Mouse (Mus musculus): Measurements from ENCODE around the gene Icmt. TPM values are rescaled to one million over a fixed set of nuclear protein-coding genes. Genes with fewer than 3 reads are reported as not detected.

Icmt gene
- polyA plus RNA-seq, 1 experiment from 2014 or later = 28.3 TPM

GRCm38 (mm10) chr4:152290385-152290784, 6.6 kb upstream of the Icmt start:
- DNase-seq (ENCODE audit: low spot score) (peak; percentile 48), ATAC-seq (ENCODE audit: insufficient number of reproducible peaks, low FRiP score, low TSS enrichment, low read depth) (no peak)
- Histone ChIP-seq H3K9me3 (ENCODE audit: control insufficient read depth, low read length) (no peaks in the 10 kb centered on the region), H3K4me3 (ENCODE audit: low read depth, low read length) (peak overlapping the region; percentile 2), H3K9ac (ENCODE audit: low read length) (peak overlapping the region; percentile 24; the same call in 1 of the 2 replicates), H3K27me3 (ENCODE audit: control insufficient read depth, insufficient read depth, low read length) (peaks cover 69% of the 10 kb centered on the region), H3K4me2 (ENCODE audit: low read depth, severe bottlenecking) (peak overlapping the region; percentile 42), H3K36me3 (ENCODE audit: control insufficient read depth, insufficient read depth, low read length) (no peaks in the 10 kb centered on the region), H3K27ac (replicated peaks; ENCODE audit: low read depth, low read length) (no peak overlapping the region), H3K4me1 (ENCODE audit: control insufficient read depth, insufficient read depth, low read length) (peaks cover 9% of the 10 kb centered on the region)
- WGBS = under 1% methylated on average over 39 of the region's 39 CpGs

- 15% methylated on average over 11 of the region's 11 CpGs for WGBS
- DNase-seq (ENCODE audit: low spot score) = no peak
- no peak overlapping the region for H3K9ac ChIP-seq (ENCODE audit: low read length)
- no peaks in the 10 kb centered on the region for H3K36me3 ChIP-seq (ENCODE audit: control insufficient read depth, insufficient read depth, low read length)
- peaks cover 9% of the 10 kb centered on the region for H3K4me1 ChIP-seq (ENCODE audit: control insufficient read depth, insufficient read depth, low read length)
- H3K4me2 ChIP-seq (ENCODE audit: low read depth, severe bottlenecking) = no peak overlapping the region
- no peak for ATAC-seq (ENCODE audit: insufficient number of reproducible peaks, low FRiP score, low TSS enrichment, low read depth)
- no peak overlapping the region for H3K27ac ChIP-seq (replicated peaks; ENCODE audit: low read depth, low read length)
- peaks cover 63% of the 10 kb centered on the region for H3K27me3 ChIP-seq (ENCODE audit: control insufficient read depth, insufficient read depth, low read length)
- no peaks in the 10 kb centered on the region for H3K9me3 ChIP-seq (ENCODE audit: control insufficient read depth, low read length)
- H3K4me3 ChIP-seq (ENCODE audit: low read depth, low read length) = no peak overlapping the region
Measured at GRCm38 (mm10) chr4:152290991-152291390, 6.0 kb upstream of the Icmt start.

GRCm38 (mm10) chr4:152291562-152291961, 5.5 kb upstream of the Icmt start, which contains the start of gene Hes3:
TSS of gene Hes3 (minus strand) at chr4:152291662.
- ATAC-seq (ENCODE audit: insufficient number of reproducible peaks, low FRiP score, low TSS enrichment, low read depth) = no peak
- no peaks in the 10 kb centered on the region for H3K9me3 ChIP-seq (ENCODE audit: control insufficient read depth, low read length)
- no peaks in the 10 kb centered on the region for H3K36me3 ChIP-seq (ENCODE audit: control insufficient read depth, insufficient read depth, low read length)
- peak within 1 kb of the TSS; percentile 2 for H3K4me3 ChIP-seq (ENCODE audit: low read depth, low read length)
- WGBS = 27% methylated on average over 6 of the region's 6 CpGs
- peaks cover 57% of the 10 kb centered on the region for H3K27me3 ChIP-seq (ENCODE audit: control insufficient read depth, insufficient read depth, low read length)
- H3K4me2 ChIP-seq (ENCODE audit: low read depth, severe bottlenecking) = peak within 1 kb of the TSS; percentile 42
- H3K27ac ChIP-seq (replicated peaks; ENCODE audit: low read depth, low read length) = no peak within 1 kb of the TSS
- H3K9ac ChIP-seq (ENCODE audit: low read length) = peak within 1 kb of the TSS; percentile 24; the same call in 1 of the 2 replicates
- H3K4me1 ChIP-seq (ENCODE audit: control insufficient read depth, insufficient read depth, low read length) = peaks cover 9% of the 10 kb centered on the region
- DNase-seq (ENCODE audit: low spot score) = no peak

GRCm38 (mm10) chr4:152292102-152292765, 4.8 kb upstream of the Icmt start:
- no peak overlapping the region for H3K4me3 ChIP-seq (ENCODE audit: low read depth, low read length)
- WGBS = 22% methylated on average over 12 of the region's 12 CpGs
- no peak overlapping the region for H3K9ac ChIP-seq (ENCODE audit: low read length)
- ATAC-seq (ENCODE audit: insufficient number of reproducible peaks, low FRiP score, low TSS enrichment, low read depth) (no peak), DNase-seq (ENCODE audit: low spot score) (no peak)
- H3K27ac ChIP-seq (replicated peaks; ENCODE audit: low read depth, low read length) = no peak overlapping the region
- H3K27me3 ChIP-seq (ENCODE audit: control insufficient read depth, insufficient read depth, low read length) = peaks cover 50% of the 10 kb centered on the region
- peaks cover 9% of the 10 kb centered on the region for H3K4me1 ChIP-seq (ENCODE audit: control insufficient read depth, insufficient read depth, low read length)
- H3K36me3 ChIP-seq (ENCODE audit: control insufficient read depth, insufficient read depth, low read length) = no peaks in the 10 kb centered on the region
- no peak overlapping the region for H3K4me2 ChIP-seq (ENCODE audit: low read depth, severe bottlenecking)
- no peaks in the 10 kb centered on the region for H3K9me3 ChIP-seq (ENCODE audit: control insufficient read depth, low read length)

GRCm38 (mm10) chr4:152294188-152294929, 2.7 kb upstream of the Icmt start:
- no peak overlapping the region for H3K9ac ChIP-seq (ENCODE audit: low read length)
- DNase-seq (ENCODE audit: low spot score) = no peak
- H3K9me3 ChIP-seq (ENCODE audit: control insufficient read depth, low read length) = no peaks in the 10 kb centered on the region
- H3K27me3 ChIP-seq (ENCODE audit: control insufficient read depth, insufficient read depth, low read length) = peaks cover 36% of the 10 kb centered on the region
- H3K27ac ChIP-seq (replicated peaks; ENCODE audit: low read depth, low read length) = no peak overlapping the region
- H3K4me2 ChIP-seq (ENCODE audit: low read depth, severe bottlenecking) = no peak overlapping the region
- no peak overlapping the region for H3K4me3 ChIP-seq (ENCODE audit: low read depth, low read length)
- 41% methylated on average over 10 of the region's 10 CpGs for WGBS
- H3K4me1 ChIP-seq (ENCODE audit: control insufficient read depth, insufficient read depth, low read length) = peaks cover 17% of the 10 kb centered on the region
- ATAC-seq (ENCODE audit: insufficient number of reproducible peaks, low FRiP score, low TSS enrichment, low read depth) = no peak
- H3K36me3 ChIP-seq (ENCODE audit: control insufficient read depth, insufficient read depth, low read length) = no peaks in the 10 kb centered on the region

- Histone ChIP-seq H3K4me2 (ENCODE audit: low read depth, severe bottlenecking) (no peak overlapping the region), H3K4me1 (ENCODE audit: control insufficient read depth, insufficient read depth, low read length) (peaks cover 8% of the 10 kb centered on the region; the same call in 1 of the 2 replicates), H3K27me3 (ENCODE audit: control insufficient read depth, insufficient read depth, low read length) (peaks cover 22% of the 10 kb centered on the region), H3K9me3 (ENCODE audit: control insufficient read depth, low read length) (no peaks in the 10 kb centered on the region), H3K9ac (ENCODE audit: low read length) (no peak overlapping the region), H3K36me3 (ENCODE audit: control insufficient read depth, insufficient read depth, low read length) (peaks cover 3% of the 10 kb centered on the region; the same call in 1 of the 2 replicates), H3K4me3 (ENCODE audit: low read depth, low read length) (no peak overlapping the region), H3K27ac (replicated peaks; ENCODE audit: low read depth, low read length) (no peak overlapping the region)
- DNase-seq (ENCODE audit: low spot score) = no peak
- WGBS = 41% methylated on average over 4 of the region's 4 CpGs
- no peak for ATAC-seq (ENCODE audit: insufficient number of reproducible peaks, low FRiP score, low TSS enrichment, low read depth)
Measured at GRCm38 (mm10) chr4:152295916-152296315, 1.1 kb upstream of the Icmt start.

GRCm38 (mm10) chr4:152296371-152296770, 656 bp upstream of the Icmt start:
- Histone ChIP-seq H3K27ac (replicated peaks; ENCODE audit: low read depth, low read length) (no peak overlapping the region), H3K36me3 (ENCODE audit: control insufficient read depth, insufficient read depth, low read length) (peaks cover 5% of the 10 kb centered on the region; the same call in 1 of the 2 replicates), H3K27me3 (ENCODE audit: control insufficient read depth, insufficient read depth, low read length) (peaks cover 17% of the 10 kb centered on the region), H3K9ac (ENCODE audit: low read length) (no peak overlapping the region), H3K4me3 (ENCODE audit: low read depth, low read length) (peak overlapping the region; percentile 98), H3K4me2 (ENCODE audit: low read depth, severe bottlenecking) (peak overlapping the region; percentile 93), H3K4me1 (ENCODE audit: control insufficient read depth, insufficient read depth, low read length) (peaks cover 8% of the 10 kb centered on the region; the same call in 1 of the 2 replicates), H3K9me3 (ENCODE audit: control insufficient read depth, low read length) (no peaks in the 10 kb centered on the region)
- no peak for ATAC-seq (ENCODE audit: insufficient number of reproducible peaks, low FRiP score, low TSS enrichment, low read depth)
- no peak for DNase-seq (ENCODE audit: low spot score)
- 18% methylated on average over 8 of the region's 8 CpGs for WGBS

- H3K9me3 ChIP-seq (ENCODE audit: control insufficient read depth, low read length) = no peaks in the 10 kb centered on the region
- no peaks in the 10 kb centered on the region for H3K27me3 ChIP-seq (ENCODE audit: control insufficient read depth, insufficient read depth, low read length)
- ATAC-seq (ENCODE audit: insufficient number of reproducible peaks, low FRiP score, low TSS enrichment, low read depth) = no peak
- H3K9ac ChIP-seq (ENCODE audit: low read length) = no peak overlapping the region
- peaks cover 8% of the 10 kb centered on the region; the same call in 1 of the 2 replicates for H3K4me1 ChIP-seq (ENCODE audit: control insufficient read depth, insufficient read depth, low read length)
- no peak overlapping the region for H3K4me2 ChIP-seq (ENCODE audit: low read depth, severe bottlenecking)
- DNase-seq (ENCODE audit: low spot score) = no peak
- peaks cover 5% of the 10 kb centered on the region; the same call in 1 of the 2 replicates for H3K36me3 ChIP-seq (ENCODE audit: control insufficient read depth, insufficient read depth, low read length)
- WGBS = 85% methylated on average over 14 of the region's 14 CpGs
- no peak overlapping the region for H3K4me3 ChIP-seq (ENCODE audit: low read depth, low read length)
- no peak overlapping the region for H3K27ac ChIP-seq (replicated peaks; ENCODE audit: low read depth, low read length)
Measured at GRCm38 (mm10) chr4:152298836-152299235, 1.8 kb downstream of the Icmt start.

Data from limb, embryonic 11.5 days (tissue).